Mouse (Mus musculus) urinary bladder, postnatal 14 days (tissue): ENCODE results near the gene Ifnar1.
"Not testable (repeated sequence)": the region's sequence is repeated elsewhere in the genome, so short reads cannot be mapped to it uniquely, and the experiment has no call there.

Experiments
- DNase-seq: peaks from one replicate; pipeline ENCODE4 v3.0.0; 2021; ENCODE audit warnings: low spot score

Gene Ifnar1

DNA sequence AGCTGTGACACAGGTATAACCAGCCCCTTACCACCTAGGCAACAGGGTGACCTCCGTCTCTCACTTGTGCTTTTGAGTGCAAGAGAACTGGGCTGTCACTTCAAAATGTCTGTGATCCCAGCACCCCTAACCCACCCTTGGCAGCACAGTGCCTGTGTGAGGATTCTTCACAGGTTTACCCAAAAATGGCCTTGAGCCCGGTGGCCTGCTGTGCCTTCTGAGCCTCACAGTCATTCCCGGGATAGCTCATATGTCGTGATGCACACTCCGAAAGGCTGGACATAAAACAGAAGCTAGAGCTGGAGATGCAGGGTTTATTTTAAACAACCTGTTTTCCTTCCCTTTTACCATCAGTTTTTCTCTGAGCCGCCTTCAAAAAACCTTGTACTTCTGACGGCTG is 19.7 kb downstream of the Ifnar1 start:
- DNase-seq: no peak

- DNase-seq: no peak
Measured at GRCm38 (mm10) chr16:91505116-91505601, 20.1 kb downstream of the Ifnar1 start.

DNA sequence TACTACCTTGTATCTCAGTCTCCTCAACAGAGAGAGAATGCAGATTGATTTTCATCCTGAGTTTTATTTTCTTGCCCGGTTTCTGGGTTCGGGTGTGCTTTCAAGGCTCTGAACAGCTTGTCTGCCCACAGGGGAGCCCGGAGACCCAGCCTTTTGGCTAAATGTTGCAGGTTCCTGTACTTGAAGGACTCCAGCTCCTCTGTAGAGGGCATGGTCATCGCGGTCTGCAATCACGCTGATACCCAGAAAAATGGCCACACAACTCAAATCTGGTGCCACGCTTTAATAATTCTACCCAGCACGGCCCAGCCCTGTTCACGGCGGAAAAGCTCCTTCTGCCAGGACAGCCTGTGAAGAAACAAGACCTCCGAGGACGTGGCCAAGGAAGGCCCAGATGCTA is 21.4 kb downstream of the Ifnar1 start:
- no peak for DNase-seq

DNA sequence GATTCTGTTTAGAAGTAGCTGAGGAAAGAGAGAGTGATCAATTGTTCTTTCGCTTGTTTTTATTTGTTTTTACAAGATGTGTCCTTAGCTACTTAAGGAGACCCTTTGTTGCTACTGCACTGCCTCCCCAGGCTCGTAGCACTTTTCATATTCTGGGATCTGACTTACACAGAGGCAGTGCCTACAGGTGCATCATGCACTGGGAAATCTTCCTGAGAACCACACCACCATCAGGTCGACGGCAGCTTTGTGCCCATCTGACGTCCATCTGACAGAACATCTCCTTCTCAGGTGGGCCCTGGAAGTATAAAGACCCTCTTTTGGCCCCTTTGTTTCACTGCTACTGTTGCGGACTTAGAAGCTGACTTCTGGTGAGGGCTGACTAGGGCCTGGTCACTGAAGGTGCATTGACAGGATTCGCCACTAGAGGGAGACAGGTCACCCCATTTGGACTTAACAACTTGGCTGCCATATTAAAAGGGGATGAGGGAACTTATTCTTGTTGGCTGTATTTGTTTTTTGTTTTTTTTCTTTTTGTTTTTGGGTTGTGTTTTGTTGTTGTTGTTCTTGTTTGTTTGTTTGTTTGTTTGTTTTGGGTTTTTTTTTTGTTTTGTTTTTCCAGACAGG is 27.2 kb downstream of the Ifnar1 start:
- peak; percentile 81 for DNase-seq

DNA sequence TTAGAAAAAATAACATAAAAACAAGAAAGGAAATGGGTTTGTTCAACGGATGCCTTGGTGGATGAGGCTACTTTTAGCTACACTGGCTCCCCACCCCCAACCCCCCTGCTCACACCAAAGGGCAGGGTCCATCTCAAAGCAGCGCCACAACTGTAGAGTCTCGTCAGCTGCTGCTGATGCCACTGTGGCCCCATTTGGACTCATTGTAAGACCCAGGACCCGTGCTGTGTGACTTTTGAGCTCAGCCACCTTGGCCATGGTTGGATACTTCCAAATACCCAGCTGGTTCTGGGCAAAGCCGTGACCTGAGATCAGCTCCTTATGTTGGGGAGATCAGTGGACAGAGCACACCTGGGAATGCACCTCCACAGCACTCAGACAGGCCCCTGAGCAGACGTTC is 28.1 kb downstream of the Ifnar1 start:
- no peak for DNase-seq

GRCm38 (mm10) chr16:91517020-91517419 is 32.0 kb downstream of the Ifnar1 start:
- DNase-seq: no peak

DNA sequence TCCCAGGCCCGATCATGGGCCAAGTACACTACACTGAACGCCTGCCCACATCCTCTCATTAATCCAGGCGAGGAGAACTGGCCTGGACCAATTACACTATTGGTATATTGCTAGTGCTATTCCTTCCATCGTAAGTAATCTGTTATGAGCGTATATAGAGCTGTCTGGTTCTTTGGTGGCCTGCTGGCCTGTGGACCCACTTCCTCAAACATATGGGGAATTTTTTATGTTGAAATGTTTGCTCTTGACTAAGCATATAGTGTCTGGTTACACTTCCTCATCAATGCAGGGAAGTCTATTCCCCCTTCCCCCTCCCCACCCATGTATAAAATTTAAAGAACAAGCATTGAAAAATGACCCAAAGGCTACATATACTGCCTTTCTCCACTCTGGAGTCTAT is 37.0 kb downstream of the Ifnar1 start:
- no peak for DNase-seq

GRCm38 (mm10) chr16:91522479-91523309 is 37.7 kb downstream of the Ifnar1 start:
- peak; percentile 70 for DNase-seq

DNA sequence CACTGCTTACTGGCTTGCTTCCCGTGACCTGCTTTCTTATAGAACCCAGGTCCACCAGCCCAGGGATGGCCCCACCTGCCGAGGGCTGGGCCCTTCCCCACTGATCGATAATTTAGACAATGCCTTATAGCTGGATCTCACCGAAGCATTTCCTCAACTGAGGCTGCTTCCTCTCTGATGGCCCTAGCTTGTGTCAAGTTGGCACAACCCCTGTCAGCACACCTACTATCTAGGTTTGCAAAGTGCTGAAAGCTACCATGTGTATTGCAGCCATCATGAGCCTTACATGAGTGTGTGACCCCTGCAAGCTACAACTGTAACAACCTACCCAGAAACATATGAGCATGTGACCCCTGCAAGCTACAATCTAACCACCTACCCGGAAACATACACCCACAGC is 39.2 kb downstream of the Ifnar1 start:
- DNase-seq: no peak

DNA sequence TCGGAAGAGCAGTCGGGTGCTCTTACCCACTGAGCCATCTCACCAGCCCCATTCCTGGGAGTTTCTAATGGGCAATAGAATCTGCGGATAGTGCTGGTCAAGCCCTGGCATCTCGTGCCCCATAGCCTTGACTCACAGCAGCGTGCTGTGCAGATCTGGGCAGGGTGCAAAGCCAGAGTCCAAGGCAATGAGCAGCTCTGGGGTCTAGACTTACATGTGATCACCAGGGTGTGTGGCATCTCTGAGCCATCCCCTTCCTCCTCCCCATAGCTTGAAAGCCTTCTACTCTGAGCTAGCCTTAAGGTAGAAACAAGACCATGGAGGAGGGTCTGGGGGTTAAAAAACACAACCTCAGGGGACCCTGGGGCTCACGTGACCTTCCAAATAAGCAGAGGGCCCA is 41.2 kb downstream of the Ifnar1 start:
- no peak for DNase-seq

DNA sequence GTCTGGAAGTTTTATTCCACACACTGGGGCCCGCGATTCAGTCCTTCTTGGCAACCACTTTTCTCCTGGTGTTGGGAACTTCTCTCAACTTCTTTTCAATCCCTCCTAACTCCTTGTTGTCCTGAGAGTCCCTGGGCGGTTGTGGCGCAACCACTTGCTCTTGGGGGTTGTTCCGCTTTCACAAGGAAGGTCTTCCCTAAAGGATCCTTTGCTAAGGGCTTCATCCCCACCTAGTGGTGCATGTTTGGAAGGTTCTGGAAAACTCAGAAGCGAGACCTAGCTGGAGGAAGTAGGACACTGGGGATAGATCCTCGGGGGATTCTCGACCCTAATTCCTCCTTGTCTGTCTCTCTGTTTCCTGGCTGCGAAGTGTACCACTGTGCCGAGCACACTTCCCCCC is 42.0 kb downstream of the Ifnar1 start:
- DNase-seq: peak; percentile 48

DNA sequence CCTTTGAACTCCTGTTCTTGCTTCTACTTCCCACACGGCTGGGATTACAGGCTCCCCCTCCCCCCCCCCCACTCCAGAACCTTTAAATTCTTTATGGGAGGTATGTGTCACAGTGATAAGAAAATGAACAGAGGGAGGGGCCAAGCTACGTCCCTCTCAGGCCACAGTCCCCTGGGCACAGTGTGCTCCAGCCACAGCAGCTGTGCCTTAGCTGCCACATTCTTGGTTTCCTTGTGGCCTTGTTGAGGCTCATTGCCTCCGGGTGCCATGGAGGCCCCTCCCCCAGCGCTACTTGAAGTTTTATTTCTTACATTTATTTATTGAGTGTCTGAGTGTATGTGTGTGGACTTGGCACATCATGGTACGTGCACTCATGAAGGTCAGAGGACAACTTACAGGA is 42.5 kb downstream of the Ifnar1 start:
- DNase-seq: no peak

- DNase-seq: peak; percentile 22
Measured at GRCm38 (mm10) chr16:91528578-91528977, 43.5 kb downstream of the Ifnar1 start.

DNA sequence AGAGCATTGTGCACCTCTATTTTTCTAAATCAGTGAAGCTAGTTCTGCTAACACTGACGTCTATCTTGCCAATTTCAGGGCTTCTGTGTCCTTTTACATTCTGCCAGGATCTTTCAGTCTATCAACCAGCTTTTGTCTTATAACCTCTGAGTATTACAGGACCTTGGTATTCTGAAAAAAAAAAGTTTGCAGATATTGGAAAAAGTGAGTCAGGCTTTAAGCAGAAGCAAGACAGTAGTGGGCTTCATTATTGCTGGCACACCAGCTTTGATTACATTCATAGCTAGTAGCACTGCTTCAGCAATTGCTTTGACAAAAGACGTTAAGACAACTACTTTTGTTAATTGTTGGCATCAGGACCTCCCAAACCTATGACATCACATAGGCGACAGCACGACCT is 45.8 kb downstream of the Ifnar1 start:
- not testable (repeated sequence) for DNase-seq

GRCm38 (mm10) chr16:91531856-91532255 is 46.8 kb downstream of the Ifnar1 start:
- no peak for DNase-seq

- no peak for DNase-seq
Measured at GRCm38 (mm10) chr16:91532429-91532828, 47.4 kb downstream of the Ifnar1 start.

- no peak for DNase-seq
Measured at GRCm38 (mm10) chr16:91533097-91534001, 48.3 kb downstream of the Ifnar1 start.

DNA sequence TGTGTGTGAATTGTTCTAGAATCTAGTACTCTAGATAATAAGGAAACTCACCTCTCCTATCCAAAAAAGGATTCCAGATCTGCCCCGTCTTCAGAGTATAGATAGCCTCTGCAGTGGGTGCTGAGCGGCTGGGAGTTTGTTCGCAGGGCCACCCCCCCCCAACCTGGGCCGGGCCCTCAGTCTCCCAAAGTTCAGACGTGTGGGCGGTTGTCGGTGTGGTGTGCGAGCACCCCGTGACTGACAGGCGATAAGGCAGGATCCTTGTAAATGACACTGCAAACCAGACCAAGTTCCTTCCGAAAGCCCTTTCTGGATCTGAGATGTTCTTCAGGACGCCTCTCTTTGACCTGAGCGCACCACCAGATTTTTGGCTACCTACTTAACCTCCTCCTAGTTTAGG is 49.4 kb downstream of the Ifnar1 start:
- DNase-seq: no peak

DNA sequence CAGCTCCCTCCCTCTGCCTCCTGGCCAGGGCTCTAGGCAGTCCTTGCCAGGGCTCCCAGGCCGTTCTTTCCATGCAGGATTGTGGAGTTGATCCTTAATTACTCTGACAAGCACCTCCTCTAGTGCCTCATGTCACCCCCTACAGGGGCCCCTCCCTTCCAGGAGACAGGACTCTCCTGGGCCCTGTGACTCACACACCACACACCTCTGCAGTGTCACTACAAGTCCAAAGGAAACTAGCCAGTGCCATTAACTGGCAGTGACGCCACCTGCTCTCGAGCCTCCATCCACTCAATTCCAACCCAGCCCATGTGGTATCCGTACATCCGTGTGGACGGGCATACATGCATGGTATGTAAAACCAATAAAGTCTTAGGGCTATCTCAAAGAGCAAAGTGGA is 49.9 kb downstream of the Ifnar1 start:
- DNase-seq: no peak

GRCm38 (mm10) chr16:91536372-91536771 is 51.3 kb downstream of the Ifnar1 start:
- no peak for DNase-seq

- DNase-seq: no peak
Measured at GRCm38 (mm10) chr16:91537065-91537464, 52.0 kb downstream of the Ifnar1 start.

- DNase-seq: no peak
Measured at GRCm38 (mm10) chr16:91538051-91538450, 53.0 kb downstream of the Ifnar1 start.
